Mouse (Mus musculus) bone marrow macrophage, adult 2 months (primary cell): ENCODE measurements around the gene Sec31a.

Source experiments
- CTCF ChIP-seq: IDR thresholded peaks from 2 replicates; pipeline ENCODE4 v1.5.1; 2012; ENCODE audit warnings: low read depth, mild to moderate bottlenecking, low read length, moderate library complexity
- POLR2A ChIP-seq: IDR thresholded peaks from 2 replicates; pipeline ENCODE4 v1.6.1; 2012; ENCODE audit warnings: mild to moderate bottlenecking, low read depth, low read length, borderline replicate concordance

DNA sequence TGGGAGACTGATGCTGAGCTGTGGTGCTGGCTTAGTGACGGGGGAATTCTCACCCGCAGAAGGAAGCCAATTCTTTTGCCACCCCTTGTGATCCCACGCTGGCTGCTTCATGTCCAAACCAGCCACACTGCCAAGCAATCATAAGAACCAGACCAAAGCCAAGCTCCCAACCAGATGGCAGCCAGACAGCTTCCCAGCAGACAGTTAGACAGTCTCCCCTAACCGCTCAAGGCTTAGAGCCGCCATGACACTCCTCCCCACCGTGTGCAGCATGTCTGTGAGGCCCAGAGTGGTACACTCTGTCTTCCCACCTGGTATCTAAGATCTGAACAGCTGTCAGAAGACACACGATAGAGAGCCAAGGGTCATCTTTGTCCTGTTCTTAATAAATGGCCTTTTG is 98.2 kb downstream of the Sec31a start:
- TF ChIP-seq CTCF (no peak), POLR2A (no peak)
